Mouse (Mus musculus): Measurements from ENCODE around the gene Got1. TPM values are rescaled to one million over a fixed set of nuclear protein-coding genes. Genes with fewer than 3 reads are reported as not detected.

Got1 gene
- total and polyA plus RNA-seq, 2 experiments from 2014 or later, result 344 to 394 TPM

DNA sequence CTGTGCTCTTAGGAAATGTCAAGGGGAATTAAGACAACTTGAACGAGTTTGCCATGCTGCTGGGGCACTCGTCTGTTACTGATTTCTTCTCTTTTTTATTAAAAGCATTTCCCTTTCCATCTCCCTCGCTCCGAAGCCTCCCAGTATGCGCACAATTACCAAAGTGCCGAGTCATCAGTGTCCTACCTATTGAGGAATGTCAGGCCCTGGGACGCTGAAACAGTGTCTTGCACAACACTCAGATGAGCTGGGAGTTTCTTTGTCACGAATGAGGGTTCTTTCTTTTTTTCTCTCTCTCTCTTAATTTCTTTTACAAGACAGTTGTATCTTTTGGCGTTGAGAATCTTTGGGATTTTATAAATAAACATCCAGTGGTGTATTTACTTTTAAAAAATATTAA, 43.9 kb downstream of the Got1 start:
- no peak for TF ChIP-seq CTCF (IDR thresholded peaks at IDR 0.05; ENCODE audit: low read depth)
- TF ChIP-seq EP300 (IDR thresholded peaks at IDR 0.05; ENCODE audit: low read depth), result no peak
- 68% methylated on average over 9 of the region's 9 CpGs for WGBS
- ATAC-seq (ENCODE audit: insufficient read depth, low read depth), result no peak

GRCm38 (mm10) chr19:43479431-43479830, 45.0 kb downstream of the Got1 start:
- Histone ChIP-seq H3K9ac (replicated peaks; ENCODE audit: low read depth, low read length) (no peak overlapping the region), H3K36me3 (replicated peaks; ENCODE audit: control insufficient read depth, insufficient read depth, low read length) (no peaks in the 10 kb centered on the region), H3K4me2 (ENCODE audit: low read depth, low read length) (no peak overlapping the region), H3K27ac (ENCODE audit: low read depth) (no peak overlapping the region), H3K27me3 (ENCODE audit: control insufficient read depth, insufficient read depth, low read length) (no peaks in the 10 kb centered on the region), H3K9me3 (replicated peaks; ENCODE audit: control insufficient read depth, low read length) (no peaks in the 10 kb centered on the region), H3K4me3 (ENCODE audit: low read depth, low read length) (no peak overlapping the region), H3K4me1 (ENCODE audit: control insufficient read depth, insufficient read depth) (peaks cover 17% of the 10 kb centered on the region; the same call in 1 of the 2 replicates)
- DNase-seq (ENCODE audit: low spot score) (no peak), ATAC-seq (ENCODE audit: insufficient read depth, low read depth) (no peak)
- WGBS, result 71% methylated on average over 5 of the region's 5 CpGs
- TF ChIP-seq EP300 (IDR thresholded peaks at IDR 0.05; ENCODE audit: low read depth), result no peak
- no peak for TF ChIP-seq CTCF (IDR thresholded peaks at IDR 0.05; ENCODE audit: low read depth)

More for the DNA sequence above, 43.9 kb downstream of the Got1 start:
- DNase-seq (ENCODE audit: low spot score), result no peak
- Histone ChIP-seq H3K9me3 (replicated peaks; ENCODE audit: control insufficient read depth, low read length) (no peaks in the 10 kb centered on the region), H3K4me3 (ENCODE audit: low read depth, low read length) (no peak overlapping the region), H3K9ac (replicated peaks; ENCODE audit: low read depth, low read length) (no peak overlapping the region), H3K4me1 (ENCODE audit: control insufficient read depth, insufficient read depth) (peaks cover 16% of the 10 kb centered on the region; the same call in 1 of the 2 replicates), H3K27me3 (ENCODE audit: control insufficient read depth, insufficient read depth, low read length) (no peaks in the 10 kb centered on the region), H3K27ac (ENCODE audit: low read depth) (no peak overlapping the region), H3K4me2 (ENCODE audit: low read depth, low read length) (no peak overlapping the region), H3K36me3 (replicated peaks; ENCODE audit: control insufficient read depth, insufficient read depth, low read length) (no peaks in the 10 kb centered on the region)

DNA sequence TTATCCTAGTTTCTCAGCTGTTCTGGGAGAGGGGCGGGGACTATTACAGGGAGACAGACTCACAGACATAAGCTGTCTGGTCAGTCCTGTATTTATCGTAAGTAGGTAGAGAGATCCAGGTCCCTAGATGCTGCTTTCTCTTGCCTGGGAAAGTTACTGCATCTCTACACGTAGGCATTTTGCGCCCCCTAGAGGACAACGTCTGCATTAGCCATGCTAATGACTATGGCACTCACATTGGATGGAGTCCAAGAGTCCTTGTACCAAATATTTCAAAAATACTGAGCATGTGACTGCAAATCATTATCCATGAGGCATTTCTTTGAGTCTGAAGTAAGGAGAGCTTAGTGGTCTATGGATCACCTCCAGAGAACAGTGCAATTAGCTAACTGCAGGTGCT, 45.5 kb downstream of the Got1 start:
- no peak overlapping the region for H3K4me3 ChIP-seq (ENCODE audit: low read depth, low read length)
- TF ChIP-seq EP300 (IDR thresholded peaks at IDR 0.05; ENCODE audit: low read depth) (no peak), CTCF (IDR thresholded peaks at IDR 0.05; ENCODE audit: low read depth) (peak; percentile 85)
- ATAC-seq (ENCODE audit: insufficient read depth, low read depth), result no peak
- peak; percentile 60 for DNase-seq (ENCODE audit: low spot score)
- no peak overlapping the region for H3K4me2 ChIP-seq (ENCODE audit: low read depth, low read length)
- no peaks in the 10 kb centered on the region for H3K27me3 ChIP-seq (ENCODE audit: control insufficient read depth, insufficient read depth, low read length)
- H3K27ac ChIP-seq (ENCODE audit: low read depth), result no peak overlapping the region
- H3K9ac ChIP-seq (replicated peaks; ENCODE audit: low read depth, low read length), result no peak overlapping the region
- WGBS, result 18% methylated on average over 5 of the region's 5 CpGs
- no peaks in the 10 kb centered on the region for H3K36me3 ChIP-seq (replicated peaks; ENCODE audit: control insufficient read depth, insufficient read depth, low read length)
- H3K9me3 ChIP-seq (replicated peaks; ENCODE audit: control insufficient read depth, low read length), result no peaks in the 10 kb centered on the region
- peaks cover 17% of the 10 kb centered on the region; the same call in 1 of the 2 replicates for H3K4me1 ChIP-seq (ENCODE audit: control insufficient read depth, insufficient read depth)

- H3K9me3 ChIP-seq (replicated peaks; ENCODE audit: control insufficient read depth, low read length), result no peaks in the 10 kb centered on the region
- no peak overlapping the region for H3K27ac ChIP-seq (ENCODE audit: low read depth)
- DNase-seq (ENCODE audit: low spot score), result no peak
- H3K36me3 ChIP-seq (replicated peaks; ENCODE audit: control insufficient read depth, insufficient read depth, low read length), result no peaks in the 10 kb centered on the region
- no peak overlapping the region for H3K4me2 ChIP-seq (ENCODE audit: low read depth, low read length)
- peaks cover 17% of the 10 kb centered on the region; the same call in 1 of the 2 replicates for H3K4me1 ChIP-seq (ENCODE audit: control insufficient read depth, insufficient read depth)
- ATAC-seq (ENCODE audit: insufficient read depth, low read depth), result no peak
- H3K9ac ChIP-seq (replicated peaks; ENCODE audit: low read depth, low read length), result no peak overlapping the region
- WGBS, result 88% methylated on average over 5 of the region's 5 CpGs
- H3K27me3 ChIP-seq (ENCODE audit: control insufficient read depth, insufficient read depth, low read length), result no peaks in the 10 kb centered on the region
- no peak overlapping the region for H3K4me3 ChIP-seq (ENCODE audit: low read depth, low read length)
- TF ChIP-seq EP300 (IDR thresholded peaks at IDR 0.05; ENCODE audit: low read depth), result no peak
- no peak for TF ChIP-seq CTCF (IDR thresholded peaks at IDR 0.05; ENCODE audit: low read depth)
These were observed 47.0 kb downstream of the Got1 start for GRCm38 (mm10) chr19:43477436-43477835.

GRCm38 (mm10) chr19:43476063-43476462, 48.3 kb downstream of the Got1 start:
- TF ChIP-seq CTCF (IDR thresholded peaks at IDR 0.05; ENCODE audit: low read depth), result no peak
- TF ChIP-seq EP300 (IDR thresholded peaks at IDR 0.05; ENCODE audit: low read depth), result no peak
- Histone ChIP-seq H3K4me1 (ENCODE audit: control insufficient read depth, insufficient read depth) (peaks cover 17% of the 10 kb centered on the region; the same call in 1 of the 2 replicates), H3K36me3 (replicated peaks; ENCODE audit: control insufficient read depth, insufficient read depth, low read length) (no peaks in the 10 kb centered on the region), H3K9ac (replicated peaks; ENCODE audit: low read depth, low read length) (no peak overlapping the region), H3K4me3 (ENCODE audit: low read depth, low read length) (no peak overlapping the region), H3K27ac (ENCODE audit: low read depth) (no peak overlapping the region), H3K4me2 (ENCODE audit: low read depth, low read length) (no peak overlapping the region), H3K9me3 (replicated peaks; ENCODE audit: control insufficient read depth, low read length) (no peaks in the 10 kb centered on the region), H3K27me3 (ENCODE audit: control insufficient read depth, insufficient read depth, low read length) (no peaks in the 10 kb centered on the region)
- DNase-seq (ENCODE audit: low spot score) (no peak), ATAC-seq (ENCODE audit: insufficient read depth, low read depth) (no peak)
- WGBS, result 35% methylated on average over 7 of the region's 7 CpGs

DNA sequence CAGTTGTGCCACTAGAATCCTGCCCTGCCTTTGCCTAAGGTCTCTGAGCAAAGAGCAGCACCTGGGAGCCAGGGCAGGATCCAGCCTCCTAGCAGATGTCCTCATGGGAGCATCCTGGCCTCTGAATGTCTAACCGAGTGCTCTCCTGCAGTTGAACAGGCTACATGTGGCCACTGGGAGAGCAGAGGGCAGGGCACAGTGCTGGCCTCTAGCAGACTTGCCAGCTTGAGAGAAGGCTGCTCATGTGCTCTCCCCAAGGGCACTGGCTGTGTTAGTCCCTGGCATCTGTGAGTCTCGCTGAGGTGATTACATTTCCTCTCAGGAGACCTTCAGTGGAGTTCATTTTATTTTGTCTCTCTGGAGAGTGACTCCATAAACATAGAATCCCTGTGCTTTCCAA, 48.8 kb downstream of the Got1 start:
- Histone ChIP-seq H3K4me2 (ENCODE audit: low read depth, low read length) (no peak overlapping the region), H3K9ac (replicated peaks; ENCODE audit: low read depth, low read length) (no peak overlapping the region), H3K36me3 (replicated peaks; ENCODE audit: control insufficient read depth, insufficient read depth, low read length) (no peaks in the 10 kb centered on the region), H3K27me3 (ENCODE audit: control insufficient read depth, insufficient read depth, low read length) (no peaks in the 10 kb centered on the region), H3K9me3 (replicated peaks; ENCODE audit: control insufficient read depth, low read length) (no peaks in the 10 kb centered on the region), H3K4me3 (ENCODE audit: low read depth, low read length) (no peak overlapping the region), H3K27ac (ENCODE audit: low read depth) (no peak overlapping the region), H3K4me1 (ENCODE audit: control insufficient read depth, insufficient read depth) (peaks cover 17% of the 10 kb centered on the region; the same call in 1 of the 2 replicates)
- ATAC-seq (ENCODE audit: insufficient read depth, low read depth), result no peak
- DNase-seq (ENCODE audit: low spot score), result no peak
- TF ChIP-seq CTCF (IDR thresholded peaks at IDR 0.05; ENCODE audit: low read depth) (no peak), EP300 (IDR thresholded peaks at IDR 0.05; ENCODE audit: low read depth) (no peak)
- WGBS, result 10% methylated on average over 2 of the region's 2 CpGs

Data from heart, postnatal 0 days (tissue).